Mouse (Mus musculus) activated CD4-positive, CD25-positive, alpha-beta regulatory T cell (primary cell): Measurements from ENCODE around the gene Olfr452. TPM values are rescaled to one million over a fixed set of nuclear protein-coding genes. Genes with fewer than 3 reads are reported as not detected.

Experiments
- polyA plus RNA-seq, 2 experiments: library from polyadenylated mRNA; unstranded; fragments of 100-300 nt; shearing (Covaris generic); gene quantifications; one replicate each; pipeline ENCODE4 v1.2.1; 2017

Gene Olfr452
- polyA plus RNA-seq, result not detected

DNA sequence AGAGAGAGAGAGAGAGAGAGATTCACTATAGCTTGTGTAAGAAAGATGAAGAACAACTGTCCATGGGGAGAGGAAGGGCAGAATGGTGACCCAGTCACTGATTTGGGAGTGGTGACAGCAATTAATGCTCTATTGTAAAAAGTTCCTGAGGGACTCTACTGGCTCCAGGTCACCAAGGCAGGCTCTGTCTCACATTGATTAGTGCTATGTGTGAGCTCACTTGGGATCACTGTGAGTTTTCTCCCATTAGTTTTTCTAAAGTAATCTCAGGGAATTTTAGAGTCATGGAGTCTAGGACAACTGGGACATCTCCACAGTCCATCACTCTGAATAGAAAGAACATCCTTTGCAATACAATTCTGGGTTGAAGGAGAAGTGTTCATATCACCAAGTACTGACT lies at the start of gene Olfr452:
TSS of gene Olfr452 (plus strand) at position 301 of the 400 bp plus-strand sequence.

DNA sequence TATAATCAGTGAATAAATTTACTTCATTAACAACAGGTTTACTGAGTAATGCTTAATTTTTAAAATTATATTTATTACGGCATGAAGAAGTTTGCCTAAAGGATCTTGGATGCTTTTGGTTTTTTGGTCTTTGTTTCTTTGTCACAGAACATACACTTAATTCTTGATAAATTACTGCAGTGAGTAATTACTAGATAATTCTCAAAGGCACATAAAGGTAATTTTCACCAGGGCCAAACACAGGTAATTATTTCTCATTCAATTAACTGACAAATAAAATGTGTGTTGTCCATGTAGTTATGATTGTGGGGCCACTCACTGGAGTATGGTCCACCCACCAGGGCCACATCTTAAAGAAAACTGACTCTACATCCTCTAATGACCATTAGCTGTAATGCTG lies 45.8 kb upstream of the Olfr452 start, which contains the start of gene Olfr453:
TSS of gene Olfr453 (plus strand) at position 301 of the 400 bp plus-strand sequence.

DNA sequence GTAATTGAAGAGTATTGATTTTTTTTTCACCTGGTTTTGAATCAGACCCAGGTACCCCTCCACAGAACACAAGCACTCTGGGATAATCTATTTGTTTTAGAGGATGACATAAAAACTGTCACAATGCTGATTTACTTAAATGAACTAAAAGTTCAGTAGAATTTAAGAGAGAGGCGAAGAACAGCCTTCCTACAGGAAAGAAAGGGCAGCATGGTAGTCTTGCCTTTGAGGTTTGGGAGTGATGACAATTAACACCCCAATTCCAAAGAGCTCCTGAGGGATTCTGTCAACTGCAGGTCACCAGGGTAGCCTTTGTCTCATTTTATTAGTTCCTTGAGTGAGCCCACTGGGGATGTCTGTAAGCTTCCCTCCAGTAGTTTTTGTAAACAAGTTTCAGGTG lies 28.8 kb upstream of the Olfr452 start, which contains the start of gene Olfr38:
TSS of gene Olfr38 (plus strand) at position 301 of the 400 bp plus-strand sequence.

DNA sequence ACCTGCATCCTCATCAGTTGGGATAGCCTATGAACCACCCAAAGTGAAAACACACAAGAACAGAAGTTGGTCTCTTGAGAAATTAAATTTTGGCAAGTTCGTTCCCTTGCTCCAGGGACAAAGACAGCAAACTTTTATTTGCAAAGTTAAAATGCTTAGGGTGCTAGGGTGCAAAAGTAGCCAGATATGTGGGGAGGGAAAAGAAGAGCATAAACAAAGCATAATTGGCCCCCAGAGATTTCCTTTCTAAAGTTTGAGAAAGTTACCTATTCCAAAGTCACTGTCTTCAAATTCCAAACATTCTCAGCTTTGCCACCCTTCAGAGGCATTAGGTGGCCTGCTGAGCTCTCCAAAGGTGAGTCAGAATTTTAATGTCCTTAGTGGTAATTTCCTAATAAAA lies 26.7 kb downstream of the Olfr452 start, which contains the start of gene Olfr450:
TSS of gene Olfr450 (plus strand) at position 301 of the 400 bp plus-strand sequence.

DNA sequence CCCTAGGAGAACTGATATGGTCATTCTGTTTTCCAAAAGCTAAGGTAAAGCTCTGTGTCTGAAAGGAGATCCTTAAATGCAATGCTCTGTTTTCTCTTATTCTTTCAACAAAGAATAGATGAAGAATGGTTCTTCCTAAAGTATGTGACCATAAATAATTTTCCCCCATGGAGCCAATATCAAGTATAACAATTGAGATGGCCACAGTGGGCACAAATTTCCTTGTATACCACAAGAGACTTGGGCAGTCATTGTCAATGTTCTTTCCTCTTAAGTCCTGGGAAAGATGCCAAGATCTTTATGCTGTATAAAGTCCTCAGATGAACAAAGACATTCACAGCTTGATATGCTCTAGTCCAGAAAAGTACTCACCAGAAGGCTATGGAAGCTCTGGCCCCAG lies 49.2 kb downstream of the Olfr452 start, which contains the start of gene Olfr449:
TSS of gene Olfr449 (plus strand) at position 301 of the 400 bp plus-strand sequence.

Other genes starting within 250 kb of the Olfr452 start
- gene Olfr455, start 237.5 kb upstream of the Olfr452 start, polyA plus RNA-seq, result under 1 TPM in 1 of 2 experiments, not detected in 1; 0.28 TPM
- gene Tcaf3, start 187.4 kb upstream of the Olfr452 start, polyA plus RNA-seq, result not detected
- gene Tcaf2, start 139.8 kb upstream of the Olfr452 start, polyA plus RNA-seq, result under 1 TPM in 1 of 2 experiments, not detected in 1; 0.32 TPM
- gene Tcaf1, start 75.0 kb upstream of the Olfr452 start, polyA plus RNA-seq, result under 1 TPM in 1 of 2 experiments, not detected in 1; 0.28 TPM
- gene Olfr453, start 45.7 kb upstream of the Olfr452 start, polyA plus RNA-seq, result not detected
- not detected for gene Olfr38, start 28.7 kb upstream of the Olfr452 start, polyA plus RNA-seq
- gene Olfr450, start 26.8 kb downstream of the Olfr452 start, polyA plus RNA-seq, result not detected
- under 1 TPM in 1 of 2 experiments, not detected in 1; 0.31 TPM for gene Olfr449, start 49.3 kb downstream of the Olfr452 start, polyA plus RNA-seq
- not detected for gene Olfr448, start 105.3 kb downstream of the Olfr452 start, polyA plus RNA-seq
- not detected for gene Olfr447, start 123.8 kb downstream of the Olfr452 start, polyA plus RNA-seq
- under 1 TPM; 0.04 to 0.06 TPM for gene Olfr446, start 136.3 kb downstream of the Olfr452 start, polyA plus RNA-seq
- not detected for gene Olfr444, start 164.0 kb downstream of the Olfr452 start, polyA plus RNA-seq